Mouse (Mus musculus): ENCODE data around the gene Srsf6. TPM values are rescaled to one million over a fixed set of nuclear protein-coding genes. Genes with fewer than 3 reads are reported as not detected.

The Srsf6 gene
- total RNA-seq, 2 experiments from 2014 or later, result 38.1 to 38.4 TPM

GRCm38 (mm10) chr2:162931674-162932650 lies 634 bp downstream of the Srsf6 start:
- DNase-seq (ENCODE audit: low spot score), result peak; percentile 46

- no peak for DNase-seq (ENCODE audit: low spot score)
Observed at GRCm38 (mm10) chr2:162932706-162933105, 1.4 kb downstream of the Srsf6 start.

GRCm38 (mm10) chr2:162934421-162934820 lies 3.1 kb downstream of the Srsf6 start:
- no peak for DNase-seq (ENCODE audit: low spot score)

- no peak for DNase-seq (ENCODE audit: low spot score)
Observed at GRCm38 (mm10) chr2:162935700-162936099, 4.4 kb downstream of the Srsf6 start.

DNA sequence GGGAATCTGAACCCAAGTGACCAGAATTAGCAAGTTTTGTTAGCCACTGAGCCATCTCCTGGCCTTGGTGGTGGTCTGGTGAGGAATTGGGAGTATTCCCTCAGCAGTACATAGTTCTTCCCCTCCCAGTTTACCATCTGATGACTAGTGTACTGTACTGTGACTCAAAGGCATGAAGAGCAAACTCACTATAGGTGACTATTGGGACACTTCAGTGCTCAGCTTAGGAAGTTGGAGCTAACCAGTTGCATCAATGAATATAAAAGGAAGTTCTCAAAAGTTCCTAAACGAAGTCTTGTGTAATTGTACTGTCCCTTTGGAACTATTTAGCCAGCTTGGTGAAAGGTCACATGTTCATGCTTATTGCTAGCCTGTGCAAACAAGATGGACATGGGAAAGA lies 8.2 kb downstream of the Srsf6 start:
- no peak for DNase-seq (ENCODE audit: low spot score)

- DNase-seq (ENCODE audit: low spot score), result no peak
Observed at GRCm38 (mm10) chr2:162943148-162943846, 12.0 kb downstream of the Srsf6 start, which contains the start of gene L3mbtl1. L3mbtl1 (plus strand) TSS chr2:162943472.

- DNase-seq (ENCODE audit: low spot score), result no peak
Observed at GRCm38 (mm10) chr2:162943931-162944330, 12.6 kb downstream of the Srsf6 start.

- DNase-seq (ENCODE audit: low spot score), result no peak
Observed at GRCm38 (mm10) chr2:162946964-162947363, 15.6 kb downstream of the Srsf6 start.

DNA sequence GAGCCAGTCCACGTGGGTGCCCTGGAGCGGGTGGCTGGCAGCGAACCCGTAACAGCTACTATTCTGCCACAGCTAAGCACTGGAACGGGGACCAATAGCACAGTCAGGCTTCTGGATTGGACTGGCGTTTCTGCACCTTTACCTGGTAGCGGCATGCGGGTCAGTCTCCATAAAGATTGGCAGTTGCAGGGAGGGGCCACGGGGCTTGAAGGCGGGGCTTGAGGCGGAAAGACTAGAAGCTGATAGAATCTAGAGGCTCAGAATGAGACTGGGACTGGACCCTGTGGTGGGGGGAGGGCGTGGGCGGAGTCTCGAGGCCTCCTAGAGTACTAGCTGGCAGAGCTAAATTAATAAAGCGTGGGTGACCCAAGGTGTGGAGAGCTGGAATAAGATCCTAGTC lies 16.4 kb downstream of the Srsf6 start:
- DNase-seq (ENCODE audit: low spot score), result no peak

GRCm38 (mm10) chr2:162948221-162948620 lies 16.9 kb downstream of the Srsf6 start:
- DNase-seq (ENCODE audit: low spot score), result no peak

DNA sequence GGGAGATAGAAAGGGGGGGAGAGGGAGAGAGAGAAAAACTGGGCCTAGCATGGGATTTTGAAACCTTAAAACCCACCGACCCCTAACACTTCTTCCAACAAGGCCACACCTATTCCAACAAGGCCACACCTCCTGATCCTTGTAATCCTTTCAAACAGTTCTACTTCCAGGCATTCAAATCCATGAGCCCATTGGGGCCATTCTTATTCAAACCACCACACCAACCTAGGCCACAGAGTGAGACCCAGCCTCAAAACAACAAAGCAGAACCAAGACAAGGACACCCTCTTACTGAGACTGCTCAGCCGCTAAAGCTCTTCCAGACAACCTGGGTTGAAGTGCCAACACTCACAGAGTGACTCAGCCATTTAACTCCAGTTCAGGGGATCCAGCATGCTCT lies 19.4 kb downstream of the Srsf6 start:
- DNase-seq (ENCODE audit: low spot score), result no peak

- DNase-seq (ENCODE audit: low spot score), result no peak
Observed at GRCm38 (mm10) chr2:162956843-162957242, 25.5 kb downstream of the Srsf6 start.

- no peak for DNase-seq (ENCODE audit: low spot score)
Observed at GRCm38 (mm10) chr2:162961321-162961720, 30.0 kb downstream of the Srsf6 start.

GRCm38 (mm10) chr2:162966734-162967133 lies 35.4 kb downstream of the Srsf6 start:
- DNase-seq (ENCODE audit: low spot score), result no peak

GRCm38 (mm10) chr2:162968357-162968756 lies 37.0 kb downstream of the Srsf6 start:
- peak; percentile 31 for DNase-seq (ENCODE audit: low spot score)

DNA sequence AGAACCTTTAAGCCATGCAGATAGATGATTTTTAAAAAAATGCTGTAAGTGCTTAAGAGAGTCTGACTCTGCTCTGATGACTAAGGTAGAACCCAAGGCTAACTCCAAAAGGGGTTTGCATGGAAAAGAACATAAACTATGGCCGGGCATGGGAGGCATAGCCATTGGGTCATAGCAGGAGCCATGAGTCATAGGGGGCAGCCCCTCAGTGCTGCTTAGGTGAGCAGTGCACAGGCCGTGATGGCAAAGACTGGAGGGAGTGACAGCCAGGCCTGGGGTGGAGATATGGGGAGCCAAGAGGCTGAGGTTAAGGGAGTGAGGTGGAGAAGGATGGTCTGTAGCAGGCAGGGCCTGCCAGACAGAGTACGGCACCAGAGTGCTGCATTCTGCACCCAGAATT lies 37.8 kb downstream of the Srsf6 start:
- DNase-seq (ENCODE audit: low spot score), result no peak

DNA sequence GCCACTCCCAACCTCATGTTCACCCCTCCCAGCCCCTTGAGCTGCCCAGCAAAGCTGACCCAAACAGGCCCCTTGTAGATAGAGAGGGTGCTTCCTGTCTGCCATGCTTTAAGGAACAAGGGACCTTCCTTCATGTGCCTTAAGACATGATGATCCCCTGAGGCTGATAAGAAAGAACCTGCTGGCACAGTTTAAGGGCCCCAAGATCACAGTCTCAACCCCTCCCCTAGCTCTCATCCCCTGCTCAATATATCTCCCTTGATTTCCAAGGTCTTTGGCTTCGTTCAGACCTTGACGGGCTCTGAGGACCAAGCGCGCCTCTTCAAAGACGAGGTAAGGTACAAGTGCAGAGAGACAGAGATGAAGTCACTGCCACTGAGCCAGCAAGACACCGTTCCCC lies 39.6 kb downstream of the Srsf6 start:
- DNase-seq (ENCODE audit: low spot score), result no peak

- DNase-seq (ENCODE audit: low spot score), result no peak
Observed at GRCm38 (mm10) chr2:162972752-162973151, 41.4 kb downstream of the Srsf6 start.

DNA sequence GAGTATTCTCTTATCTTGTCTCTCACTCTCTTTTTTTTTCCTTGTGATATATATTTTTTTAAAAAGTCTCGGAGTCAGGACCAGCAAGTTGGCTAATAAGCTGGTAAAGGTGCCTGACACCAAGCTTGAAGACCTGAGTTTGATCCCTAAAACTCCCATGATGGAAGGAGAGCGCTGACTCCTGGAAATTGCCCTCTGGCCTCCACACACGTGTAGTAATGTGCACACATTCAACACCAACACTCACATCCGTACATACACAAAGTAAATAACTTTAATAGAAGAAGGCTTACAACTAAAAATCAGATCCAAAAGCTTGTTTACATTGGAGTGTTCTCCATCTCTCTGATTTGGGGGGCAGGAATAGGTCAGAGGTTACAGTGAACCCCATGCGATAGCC lies 41.9 kb downstream of the Srsf6 start:
- DNase-seq (ENCODE audit: low spot score), result no peak

DNA sequence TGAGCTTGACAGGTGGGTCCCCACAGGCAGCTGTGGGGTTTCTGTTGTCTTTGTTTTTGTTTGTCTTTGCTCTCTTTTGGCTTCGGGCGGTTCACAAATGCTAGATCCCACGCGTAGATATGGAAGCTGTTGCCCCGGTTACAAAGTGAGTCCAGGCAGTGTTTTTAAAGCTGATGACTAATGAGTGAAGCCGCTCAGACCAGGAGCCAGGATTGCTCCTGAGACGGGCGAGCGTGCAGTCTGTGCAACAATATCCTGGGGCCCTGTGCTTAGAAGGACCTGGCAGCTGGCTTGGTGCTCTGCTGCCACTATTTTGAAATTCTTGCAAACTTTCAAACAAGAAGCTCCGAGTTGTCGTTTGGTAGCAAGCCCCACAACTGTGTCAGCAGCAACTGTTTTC lies 42.3 kb downstream of the Srsf6 start:
- DNase-seq (ENCODE audit: low spot score), result no peak

DNA sequence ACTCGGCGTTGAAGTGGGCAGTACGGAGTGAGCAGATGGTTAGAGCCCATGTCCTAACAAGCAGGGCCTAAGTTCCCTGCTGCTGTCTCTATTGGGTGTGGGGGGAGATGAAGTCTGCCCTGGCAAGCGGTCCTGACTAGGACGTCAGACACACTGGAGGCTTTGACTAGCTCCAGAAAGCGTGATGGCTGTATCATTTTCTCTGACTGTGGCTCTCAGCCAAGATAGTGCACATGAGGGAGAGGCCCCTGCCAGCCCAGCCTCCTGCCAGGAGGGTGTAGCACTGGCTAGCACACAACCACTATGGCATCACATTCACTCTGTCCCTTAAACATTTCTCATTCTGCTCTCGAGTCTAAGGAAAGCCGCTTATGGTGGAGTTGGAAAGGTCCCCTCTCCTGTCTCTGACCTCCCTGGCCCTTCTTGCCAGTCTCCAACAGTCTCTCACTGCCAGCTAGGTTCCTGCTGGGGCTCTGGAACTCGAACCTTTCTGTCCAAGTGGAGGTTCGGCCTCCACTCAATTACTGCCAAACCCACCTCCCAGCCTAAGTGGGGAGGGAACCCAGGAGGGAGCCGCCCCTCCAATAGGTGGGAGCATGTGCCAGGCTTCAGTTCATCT lies 43.9 kb downstream of the Srsf6 start:
- DNase-seq (ENCODE audit: low spot score), result peak; percentile 50

DNA sequence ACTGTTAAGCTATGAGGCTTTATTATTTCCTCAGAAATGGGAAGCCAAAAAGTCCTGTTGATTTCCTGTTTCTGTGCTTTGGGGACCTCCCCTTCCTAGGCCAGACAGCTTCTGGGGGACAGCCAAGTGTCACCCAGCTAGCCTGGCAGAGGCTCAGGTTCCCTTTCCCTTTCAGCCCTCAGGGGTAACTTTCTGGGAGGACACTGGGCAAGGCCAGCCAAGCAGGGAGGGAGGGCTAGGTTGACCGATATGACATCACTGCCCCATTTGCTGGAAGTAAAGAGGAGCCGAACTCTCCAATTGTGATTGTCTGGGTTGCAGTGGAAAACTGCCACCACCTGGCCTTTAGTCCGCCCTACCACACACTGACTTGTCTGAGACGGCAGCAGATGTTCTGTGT lies 44.7 kb downstream of the Srsf6 start:
- peak; percentile 22 for DNase-seq (ENCODE audit: low spot score)
